Mouse (Mus musculus) urinary bladder, postnatal 4 days (tissue): ENCODE results near the gene Asns.
"Not testable (repeated sequence)": the region's sequence is repeated elsewhere in the genome, so short reads cannot be mapped to it uniquely, and the experiment has no call there.

Experiments used
- DNase-seq, 2 experiments: peaks; one replicate each; pipeline ENCODE4 v3.0.0; 2021 to 2022; ENCODE audit warnings: low spot score in 2 of 2

The Asns gene

DNA sequence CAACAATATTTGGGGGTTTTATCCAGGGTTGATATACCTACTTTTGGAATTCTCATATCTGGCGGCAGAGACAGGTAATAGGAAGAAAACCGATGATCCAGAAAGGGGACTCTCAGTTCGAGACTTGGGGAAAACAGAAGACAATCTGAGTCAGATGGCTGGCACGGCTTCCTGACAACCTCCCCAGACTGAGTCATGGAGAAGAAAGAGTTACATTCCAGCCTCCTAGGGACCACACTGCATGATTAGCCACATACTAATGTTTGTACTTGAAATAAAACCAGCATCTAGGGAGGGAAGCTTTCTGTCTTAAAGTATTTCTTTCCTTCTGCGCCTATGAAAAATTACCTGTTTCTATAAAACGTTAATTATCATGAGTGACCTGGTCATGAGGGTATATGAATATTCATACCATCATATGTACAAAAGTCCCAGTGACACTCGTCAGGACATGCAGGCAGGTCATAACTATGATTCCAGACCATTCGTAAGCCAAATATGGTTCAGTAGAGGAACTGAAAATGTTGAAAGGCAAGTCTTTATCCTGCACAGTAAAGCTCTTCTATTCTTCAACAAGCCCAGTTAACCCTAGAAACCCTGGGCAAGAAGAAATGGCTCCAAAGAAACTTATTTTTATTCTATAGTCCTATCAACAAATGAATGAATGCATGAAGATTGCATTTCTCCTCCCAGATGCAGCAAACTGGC is 16.7 kb downstream of the Asns start:
- DNase-seq = no peak

DNA sequence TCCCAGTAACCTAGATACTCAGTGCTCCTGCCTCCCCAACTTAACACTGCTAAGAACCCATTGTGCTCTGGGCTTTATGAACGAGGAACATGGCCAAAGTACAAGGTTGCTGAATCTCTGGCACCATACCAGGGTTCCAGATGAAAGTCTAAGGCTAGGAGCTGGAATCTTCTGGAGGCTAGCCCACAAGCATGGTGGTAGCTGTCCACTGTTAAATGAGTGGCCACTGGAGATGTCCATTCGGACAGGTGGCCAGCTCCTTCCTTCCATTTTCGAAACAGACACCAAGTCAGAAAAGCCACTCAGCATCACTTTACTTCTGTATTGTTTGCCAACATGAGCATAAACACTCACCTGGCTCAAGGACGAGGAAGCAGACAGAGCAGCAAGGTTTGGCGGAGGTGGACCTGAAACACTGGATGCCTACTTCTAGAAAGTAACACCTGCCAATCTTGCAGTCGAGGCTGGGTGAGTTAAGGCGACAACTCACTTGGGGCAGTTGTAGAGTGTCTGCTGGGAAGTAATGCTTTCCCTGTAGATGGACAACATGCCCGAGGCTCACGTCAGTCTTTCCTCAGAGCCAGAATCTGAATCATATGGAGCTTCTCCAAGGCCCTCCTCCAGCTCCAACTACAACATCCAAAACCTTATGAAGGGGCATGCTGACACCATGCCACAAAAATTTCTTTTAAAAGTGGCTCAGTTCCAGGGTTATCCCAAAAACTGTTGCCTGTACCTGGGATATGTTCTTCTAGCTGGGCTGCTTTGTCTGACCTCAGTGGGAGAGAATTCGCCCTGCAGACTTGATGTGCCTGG is 20.4 kb downstream of the Asns start:
- no peak for DNase-seq

DNA sequence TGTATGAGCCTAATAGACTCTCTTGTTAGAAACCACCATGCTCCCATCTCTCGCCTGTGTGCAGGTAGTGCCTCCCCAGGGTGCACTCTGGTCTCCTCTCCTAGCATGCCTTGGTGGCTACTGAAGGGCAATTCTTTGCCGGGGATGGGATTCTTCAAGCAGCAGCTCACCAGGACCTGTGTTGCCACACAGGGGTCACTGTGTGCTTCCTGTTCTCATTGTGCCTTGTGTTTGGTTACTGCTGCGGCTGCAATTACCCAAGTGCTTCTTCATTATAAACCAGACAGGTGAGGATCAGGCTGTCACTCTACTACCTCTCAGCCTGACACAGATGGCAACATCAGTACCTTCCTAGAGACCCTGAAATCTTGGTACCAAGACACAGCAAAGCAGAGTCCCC is 21.6 kb downstream of the Asns start:
- DNase-seq = no peak

DNA sequence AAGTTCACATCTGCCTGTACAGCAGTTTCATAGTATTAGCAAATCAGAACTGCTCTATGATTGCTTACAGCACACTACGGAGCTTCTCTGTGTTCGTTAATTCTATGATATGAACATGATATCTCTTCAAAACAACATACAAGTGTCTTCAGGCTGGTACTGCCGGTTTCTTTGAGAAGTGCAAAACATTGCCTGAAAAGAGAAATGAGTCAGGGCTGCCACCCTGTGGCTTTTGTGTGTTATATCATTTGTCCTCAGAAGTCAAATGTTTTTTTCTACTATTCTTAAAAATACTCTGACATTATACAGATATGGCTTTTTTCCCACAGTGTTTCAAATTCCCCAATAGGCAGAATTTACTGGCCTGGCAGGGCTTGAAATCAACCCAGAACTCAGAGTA is 22.5 kb downstream of the Asns start:
- DNase-seq = no peak

DNA sequence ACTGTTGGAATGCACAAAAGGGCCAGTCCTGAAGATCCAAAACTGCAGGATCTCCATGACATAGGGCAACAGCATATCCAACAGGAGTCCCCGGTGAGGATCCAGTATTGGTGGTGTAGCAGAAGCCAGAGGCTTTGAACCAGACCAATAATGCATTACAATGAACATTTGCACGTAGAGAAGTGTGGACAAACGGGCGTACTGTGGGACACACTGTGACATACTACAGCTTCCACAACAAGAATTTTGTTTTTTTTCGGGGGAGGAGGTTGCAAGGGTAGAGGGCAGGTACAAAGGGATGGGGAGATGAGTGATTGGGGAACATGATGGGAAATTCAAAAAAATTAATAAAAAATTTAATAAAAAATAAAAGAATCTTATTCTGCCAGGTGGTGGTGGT is 23.3 kb downstream of the Asns start:
- no peak for DNase-seq

DNA sequence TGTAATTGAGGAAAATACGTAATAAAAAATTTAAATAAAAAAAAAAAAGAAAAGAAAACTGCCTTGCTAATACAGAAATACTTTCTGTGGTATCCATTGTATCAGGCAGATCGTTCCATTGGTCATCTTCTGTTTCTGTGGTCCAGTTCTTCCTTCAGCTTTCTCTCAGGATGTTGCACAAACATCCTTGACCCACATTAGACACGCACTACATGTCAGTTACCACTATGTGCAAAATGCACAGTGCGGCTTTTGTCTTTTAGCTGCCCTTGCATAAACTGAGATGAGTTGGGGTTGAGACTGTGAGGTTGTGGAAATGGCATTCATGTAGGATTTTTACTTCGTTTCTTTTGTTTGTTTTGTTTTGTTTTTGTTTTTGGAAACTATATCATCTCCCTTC is 24.7 kb downstream of the Asns start:
- no peak for DNase-seq

DNA sequence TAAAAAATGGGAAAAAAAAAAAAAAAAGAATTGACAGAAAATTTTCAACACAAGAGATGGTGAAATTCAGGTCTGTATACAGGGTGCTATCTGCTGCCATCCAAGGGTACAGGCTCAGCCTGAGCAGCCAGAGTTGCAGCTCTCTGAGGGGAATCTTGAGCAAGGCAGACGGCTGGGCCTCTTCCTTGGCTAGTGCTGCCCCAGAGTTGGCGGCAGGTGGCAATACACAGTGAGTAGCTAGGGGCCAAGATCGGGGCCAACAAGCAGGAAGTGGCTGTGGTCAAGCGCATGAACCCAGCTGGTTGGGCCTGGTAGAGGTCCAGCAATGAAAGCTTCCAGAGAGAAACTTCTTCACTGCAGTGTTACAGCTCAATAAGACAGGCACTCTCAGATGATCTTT is 27.2 kb downstream of the Asns start:
- DNase-seq = not testable (repeated sequence)

DNA sequence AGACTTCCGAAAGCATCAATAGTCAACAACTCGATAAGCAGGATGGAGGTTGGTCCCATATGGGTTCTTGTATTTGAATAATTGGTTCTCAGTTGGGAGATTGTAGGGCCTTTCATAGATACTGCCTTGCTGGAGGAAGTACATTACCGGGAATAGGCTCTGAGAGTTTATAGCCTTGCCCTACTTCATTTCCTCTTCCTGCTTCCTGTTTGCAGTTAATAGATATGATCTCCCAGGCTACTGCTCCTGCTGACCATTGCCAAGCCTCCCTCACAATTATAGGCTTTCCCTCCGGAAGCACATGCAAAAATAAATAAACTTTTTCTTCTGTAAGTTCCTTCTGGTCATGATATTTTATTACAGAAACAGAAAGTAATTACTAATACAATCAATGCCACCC is 31.6 kb downstream of the Asns start:
- no peak for DNase-seq

DNA sequence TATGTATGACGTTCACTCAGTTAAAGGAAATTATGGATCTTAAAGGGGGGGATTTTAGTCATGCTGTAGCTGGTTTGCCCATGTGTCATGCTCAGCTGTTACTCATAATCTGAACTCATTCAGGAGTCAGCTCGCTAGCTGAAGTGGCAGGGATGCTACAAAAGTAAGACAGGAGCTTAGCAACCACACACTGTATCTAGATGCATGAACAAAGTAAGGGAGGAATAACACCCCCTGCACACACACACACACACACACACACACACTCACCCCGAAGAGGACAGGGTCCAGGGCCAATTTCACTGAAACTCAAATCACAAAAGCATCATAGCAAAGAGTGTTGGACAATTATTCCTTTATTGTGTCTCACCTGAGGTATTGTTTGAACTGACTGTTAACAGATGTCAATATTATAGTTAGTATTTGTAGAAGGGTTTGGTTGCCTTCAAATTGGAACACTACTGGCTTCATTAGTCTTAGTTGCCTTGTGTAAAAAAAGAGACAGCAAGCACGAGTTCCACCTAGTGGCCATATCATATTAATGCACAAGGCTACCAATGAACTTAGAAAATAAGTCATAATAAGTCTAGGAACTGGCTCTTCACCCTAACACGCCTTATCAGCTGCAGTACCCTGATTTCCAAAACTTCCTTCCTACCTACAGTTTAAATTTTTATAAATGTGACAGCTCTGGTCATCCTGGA is 32.5 kb downstream of the Asns start:
- no peak for DNase-seq

DNA sequence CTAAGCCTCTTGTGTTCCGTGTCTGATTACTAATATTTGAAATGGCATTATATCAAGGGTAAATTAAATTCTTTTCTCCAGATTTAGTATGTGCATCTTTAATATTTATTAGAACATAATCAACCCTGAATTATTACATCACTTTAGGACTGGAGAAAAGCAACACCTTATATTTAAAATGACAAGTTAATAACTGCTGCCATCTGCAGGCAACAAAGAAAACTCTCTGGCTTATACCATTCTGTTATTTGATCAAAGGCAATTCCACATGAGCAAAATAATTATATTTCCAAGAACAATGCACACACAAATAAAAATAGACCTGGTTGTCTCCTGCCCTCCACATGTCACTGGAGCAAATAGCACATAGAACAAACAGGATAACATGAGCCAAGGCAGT is 36.5 kb downstream of the Asns start:
- DNase-seq = no peak

DNA sequence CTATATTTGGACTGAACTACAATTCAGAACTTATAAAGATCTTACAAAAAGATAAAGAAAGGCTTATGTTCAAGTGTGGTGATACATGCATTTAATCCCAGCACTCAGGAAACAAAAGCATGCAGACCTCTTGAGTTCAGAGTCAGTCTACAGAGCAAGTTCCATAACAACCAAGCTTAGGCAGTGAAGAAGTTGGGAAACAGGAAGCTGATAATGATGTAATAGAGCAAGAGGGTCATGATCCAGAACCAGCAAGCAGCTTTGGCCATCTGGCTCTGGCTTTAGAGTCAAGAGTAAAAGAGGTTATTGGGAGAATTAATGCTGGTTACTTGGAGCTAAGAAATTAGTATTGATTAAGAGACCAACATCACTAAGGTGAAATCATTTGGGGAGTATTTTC is 44.6 kb downstream of the Asns start:
- DNase-seq = no peak
